Mouse (Mus musculus): ENCODE data around the gene Ccdc90b. TPM values are rescaled to one million over a fixed set of nuclear protein-coding genes. Genes with fewer than 3 reads are reported as not detected.

The Ccdc90b gene
- total RNA-seq (2012; rRNA removed) (not detected in 2 replicates), polyA plus RNA-seq (2012; ENCODE audit: insufficient read depth in 1 of 2, insufficient read length in 2 of 2, low read depth in 1 of 2, low replicate concordance in 2 of 2, missing spikeins in 1 of 2) (not detected)

DNA sequence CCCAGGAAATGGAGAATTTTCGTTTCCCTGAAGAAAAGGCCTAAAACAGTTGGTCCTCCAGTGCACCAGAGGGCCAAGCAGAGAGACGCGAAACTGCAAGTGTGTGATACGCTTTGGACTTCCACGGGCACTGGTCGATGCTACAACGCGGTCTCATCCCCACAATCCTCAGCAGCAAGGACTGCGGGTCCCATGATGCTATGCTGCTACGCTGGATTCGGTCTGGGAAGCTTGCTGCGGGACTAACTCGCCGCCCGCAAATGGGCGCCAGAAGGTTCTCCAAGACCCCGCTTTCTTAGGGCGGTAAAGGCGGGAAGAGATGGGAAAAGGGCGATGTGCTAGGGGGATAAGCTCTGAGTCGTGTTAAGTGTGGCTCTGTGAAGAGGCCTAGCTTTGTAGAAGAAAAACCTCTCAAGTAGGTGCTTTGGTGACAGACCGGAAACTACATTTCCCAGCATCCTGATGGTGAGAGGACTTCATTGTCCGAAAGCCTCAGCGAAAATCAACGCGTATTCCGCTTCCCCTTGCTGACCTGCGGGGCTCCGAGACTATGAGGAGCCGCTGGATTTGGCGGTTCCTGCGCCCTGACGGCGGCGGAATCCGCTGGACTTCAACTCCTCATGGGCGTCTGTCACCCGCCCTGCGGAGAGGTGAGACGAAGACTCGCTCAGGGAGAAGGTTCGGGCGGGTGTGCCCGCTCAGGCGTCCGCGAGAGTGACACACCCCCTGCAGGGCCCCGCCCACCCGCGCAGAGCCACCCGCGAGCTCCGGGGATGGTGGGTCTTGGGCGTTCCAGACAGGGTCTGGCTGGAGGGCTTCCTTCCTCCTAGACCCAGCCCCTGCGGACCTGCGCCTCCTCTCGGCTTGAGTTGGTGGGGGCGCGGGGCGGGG lies at the start of gene Ccdc90b:
Gene Ccdc90b (plus strand): TSS at position 164 of the 891 bp plus-strand sequence.
- DNase-seq (ENCODE audit: low read depth, low spot score): no peak
- Histone ChIP-seq H3K9me3 (replicated peaks; ENCODE audit: insufficient read depth, low read length) (no peaks in the 10 kb centered on the region), H3K27ac (ENCODE audit: control insufficient read depth, low read depth, low read length) (no peak within 1 kb of the TSS), H3K9ac (ENCODE audit: control insufficient read depth, low read depth, low read length, poor library complexity, severe bottlenecking) (no peak within 1 kb of the TSS), H3K36me3 (ENCODE audit: control insufficient read depth in 1 of 2, insufficient read depth in 2 of 2, low read length in 2 of 2) (no peaks in the 10 kb centered on the region), H3K4me3 (ENCODE audit: control insufficient read depth in 1 of 2, insufficient read depth in 1 of 2, low read depth in 2 of 2, low read length in 2 of 2) (no peak within 1 kb of the TSS), H3K27me3 (ENCODE audit: control insufficient read depth in 1 of 2, insufficient read depth in 2 of 2, low read length in 2 of 2) (no peaks in the 10 kb centered on the region; a peak in 1 of 4 replicates), H3K79me2 (ENCODE audit: control insufficient read depth, insufficient read depth, low read length, poor library complexity) (no peaks in the 10 kb centered on the region), H3K4me1 (ENCODE audit: control insufficient read depth in 1 of 2, insufficient read depth in 2 of 2, low read length in 2 of 2) (no peaks in the 10 kb centered on the region)
- TF ChIP-seq NRF1 (IDR thresholded peaks at IDR 0.05; ENCODE audit: insufficient read depth, low read depth, low read length, poor library complexity, severe bottlenecking): no peak
- TF ChIP-seq E2F4 (IDR thresholded peaks at IDR 0.05; ENCODE audit: borderline replicate concordance, low read depth, low read length): no peak
- no peak for TF ChIP-seq MYB (IDR thresholded peaks at IDR 0.05; ENCODE audit: low read depth, low read length)
- TF ChIP-seq USF2 (IDR thresholded peaks at IDR 0.05; ENCODE audit: borderline replicate concordance in 1 of 2, insufficient read depth in 1 of 2, low read depth in 1 of 2, low read length in 2 of 2): no peak
- TF ChIP-seq TBP (IDR thresholded peaks at IDR 0.05; ENCODE audit: low read depth, low read length): no peak
- no peak for TF ChIP-seq HCFC1 (IDR thresholded peaks at IDR 0.05; ENCODE audit: low read depth, low read length)
- TF ChIP-seq SIN3A (IDR thresholded peaks at IDR 0.05; ENCODE audit: low read length): no peak
- no peak for TF ChIP-seq RCOR1 (IDR thresholded peaks at IDR 0.05; ENCODE audit: low read depth, low read length)
- TF ChIP-seq MYC (IDR thresholded peaks at IDR 0.05; ENCODE audit: low read depth, low read length): no peak
- no peak for TF ChIP-seq CTCF (IDR thresholded peaks at IDR 0.05 in 2 of 3, conservative IDR thresholded peaks at IDR 0.05 in 1 of 3; ENCODE audit: control insufficient read depth in 1 of 3, insufficient read depth in 1 of 3, low read depth in 2 of 3, low read length in 3 of 3, poor library complexity in 1 of 3, severe bottlenecking in 1 of 3)
- no peak for TF ChIP-seq ETS1 (IDR thresholded peaks at IDR 0.05; ENCODE audit: low read depth, low read length)
- TF ChIP-seq RAD21 (IDR thresholded peaks at IDR 0.05; ENCODE audit: low read depth, low read length): no peak

DNA sequence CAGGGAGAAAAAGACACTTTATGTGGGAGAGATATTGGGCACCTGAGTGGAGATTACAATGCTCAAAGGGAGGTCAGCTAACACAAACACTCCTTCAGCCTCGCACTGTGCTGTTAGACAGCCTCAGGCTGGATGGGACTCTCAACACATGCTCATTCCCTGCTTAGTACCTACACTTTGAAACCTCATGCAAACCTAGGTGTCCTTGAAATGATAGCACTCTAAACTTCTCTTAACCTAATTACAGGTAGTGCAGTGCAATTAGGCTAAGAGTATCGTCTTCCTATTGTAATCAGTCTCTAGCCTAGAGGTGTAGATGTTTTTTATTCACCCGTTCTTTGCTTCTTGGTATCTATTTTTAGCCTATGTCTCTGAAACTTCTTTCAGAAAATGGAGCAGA lies 40.6 kb upstream of the Ccdc90b start:
- H3K4me1 ChIP-seq (ENCODE audit: control insufficient read depth in 1 of 2, insufficient read depth in 2 of 2, low read length in 2 of 2): no peaks in the 10 kb centered on the region
- no peak overlapping the region for H3K27ac ChIP-seq (ENCODE audit: control insufficient read depth, low read depth, low read length)
- no peak overlapping the region for H3K9ac ChIP-seq (ENCODE audit: control insufficient read depth, low read depth, low read length, poor library complexity, severe bottlenecking)
- no peak overlapping the region for H3K4me3 ChIP-seq (ENCODE audit: control insufficient read depth in 1 of 2, insufficient read depth in 1 of 2, low read depth in 2 of 2, low read length in 2 of 2)
- no peaks in the 10 kb centered on the region for H3K9me3 ChIP-seq (replicated peaks; ENCODE audit: insufficient read depth, low read length)
- no peaks in the 10 kb centered on the region for H3K27me3 ChIP-seq (ENCODE audit: control insufficient read depth in 1 of 2, insufficient read depth in 2 of 2, low read length in 2 of 2)
- TF ChIP-seq JUND (IDR thresholded peaks at IDR 0.05; ENCODE audit: low read depth, low read length) (no peak), MEF2A (IDR thresholded peaks at IDR 0.05; ENCODE audit: extremely low read depth, insufficient replicate concordance, low read depth, low read length, poor library complexity, severe bottlenecking) (no peak), SMC3 (IDR thresholded peaks at IDR 0.05; ENCODE audit: low read depth, low read length) (no peak), BHLHE40 (IDR thresholded peaks at IDR 0.05; ENCODE audit: borderline replicate concordance, low read depth, low read length) (no peak), HCFC1 (IDR thresholded peaks at IDR 0.05; ENCODE audit: low read depth, low read length) (no peak), TAL1 (IDR thresholded peaks at IDR 0.05; ENCODE audit: low read length) (no peak), NRF1 (IDR thresholded peaks at IDR 0.05; ENCODE audit: insufficient read depth, low read depth, low read length, poor library complexity, severe bottlenecking) (no peak), MYB (IDR thresholded peaks at IDR 0.05; ENCODE audit: low read depth, low read length) (no peak), POLR2A (IDR thresholded peaks at IDR 0.05; ENCODE audit: control insufficient read depth in 1 of 2, insufficient read depth in 1 of 2, low read depth in 1 of 2, low read length in 2 of 2, poor library complexity in 1 of 2) (no peak), USF1 (IDR thresholded peaks at IDR 0.05; ENCODE audit: low read depth, low read length) (no peak), NELFE (IDR thresholded peaks at IDR 0.05; ENCODE audit: low read depth, low read length) (no peak), ZKSCAN1 (IDR thresholded peaks at IDR 0.05; ENCODE audit: low read depth, low read length) (no peak), RCOR1 (IDR thresholded peaks at IDR 0.05; ENCODE audit: low read depth, low read length) (no peak), ZC3H11A (IDR thresholded peaks at IDR 0.05; ENCODE audit: low read depth, low read length) (no peak), POLR2AphosphoS5 (IDR thresholded peaks at IDR 0.05; ENCODE audit: borderline replicate concordance, low read depth, low read length) (no peak), MXI1 (IDR thresholded peaks at IDR 0.05; ENCODE audit: low read depth, low read length) (no peak), TBP (IDR thresholded peaks at IDR 0.05; ENCODE audit: low read depth, low read length) (no peak), ZMIZ1 (IDR thresholded peaks at IDR 0.05; ENCODE audit: low read depth, low read length) (no peak), RAD21 (IDR thresholded peaks at IDR 0.05; ENCODE audit: low read depth, low read length) (no peak), ZNF384 (IDR thresholded peaks at IDR 0.05; ENCODE audit: low read depth, low read length) (no peak)
- no peak for DNase-seq (ENCODE audit: low read depth, low spot score)
- no peaks in the 10 kb centered on the region for H3K79me2 ChIP-seq (ENCODE audit: control insufficient read depth, insufficient read depth, low read length, poor library complexity)
- no peaks in the 10 kb centered on the region for H3K36me3 ChIP-seq (ENCODE audit: control insufficient read depth in 1 of 2, insufficient read depth in 2 of 2, low read length in 2 of 2)

All from MEL (cell line).